Mouse (Mus musculus) G1E (cell line): Measurements from ENCODE around the gene Sv2b. TPM values are rescaled to one million over a fixed set of nuclear protein-coding genes. Genes with fewer than 3 reads are reported as not detected.

ENCODE experiments used
- ATAC-seq: 2 replicates; pipeline ENCODE4 v1.8.0; 2016; ENCODE audit warnings: mild to moderate bottlenecking; ENCODE audit not compliant: insufficient number of reproducible peaks, poor library complexity, low FRiP score, severe bottlenecking; ENCODE audit errors: extremely low read depth
- DNase-seq: peaks from one replicate; pipeline ENCODE4 v3.0.0; 2012; ENCODE audit warnings: low spot score
- H3K27me3 ChIP-seq: 2 replicates; pipeline ENCODE4 v1.6.1; 2012; ENCODE audit warnings: mild to moderate bottlenecking, low read length, inconsistent platforms; ENCODE audit not compliant: insufficient read depth
- H3K36me3 ChIP-seq: replicated peaks from 2 replicates; pipeline ENCODE3; 2012; ENCODE audit warnings: mild to moderate bottlenecking, inconsistent platforms
- H3K4me1 ChIP-seq: 2 replicates; pipeline ENCODE4 v1.6.1; 2012; ENCODE audit warnings: low read depth, low read length, inconsistent platforms, mixed read lengths; ENCODE audit not compliant: insufficient read depth
- H3K4me3 ChIP-seq: 2 replicates; pipeline ENCODE4 v1.5.1; 2012; ENCODE audit warnings: low read depth, mild to moderate bottlenecking, inconsistent platforms, low read length, moderate library complexity, mixed read lengths
- H3K9me3 ChIP-seq: replicated peaks from 2 replicates; pipeline ENCODE4 v1.6.1; 2012; ENCODE audit warnings: inconsistent platforms
- CTCF ChIP-seq: IDR thresholded peaks from 2 replicates; pipeline ENCODE4 v1.5.1; 2012; ENCODE audit warnings: low read depth, low read length, inconsistent platforms, mixed read lengths
- GATA1 ChIP-seq: IDR thresholded peaks from 2 replicates; pipeline ENCODE4 v1.6.1; 2012; ENCODE audit warnings: borderline replicate concordance, low read length, inconsistent platforms, mixed read lengths
- GATA2 ChIP-seq: IDR thresholded peaks from 2 replicates; pipeline ENCODE4 v1.6.1; 2012; ENCODE audit warnings: low read depth, low read length, inconsistent platforms, borderline replicate concordance
- POLR2AphosphoS5 ChIP-seq: IDR thresholded peaks from 2 replicates; pipeline ENCODE4 v1.6.1; 2012; ENCODE audit warnings: low read depth, low read length, inconsistent platforms; ENCODE audit not compliant: insufficient replicate concordance
- TAL1 ChIP-seq: conservative IDR thresholded peaks from 2 replicates; pipeline ENCODE4 v1.6.1; 2012; ENCODE audit warnings: low read depth, low read length, inconsistent platforms, mixed read lengths
- polyA plus RNA-seq: library from polyadenylated mRNA; stranded (reverse); fragments of >175 nt; gene quantifications from 2 replicates; pipeline ENCODE4 v1.2.3, GENCODE M21; 2012
- total RNA-seq, 2 experiments: library from RNA; stranded (forward) in 1 of 2; stranded (reverse) in 1 of 2; fragments of 200-1000 nt in 1 of 2; fragments of >200 nt in 1 of 2; fragmentation: Nextera tagmentation in 1 of 2; gene quantifications; 2 replicates each; pipeline ENCODE4 v1.2.3; 2014 to 2017

Sv2b gene
- total and polyA plus RNA-seq, 3 experiments = 0.16 TPM; not detected in 2

DNA sequence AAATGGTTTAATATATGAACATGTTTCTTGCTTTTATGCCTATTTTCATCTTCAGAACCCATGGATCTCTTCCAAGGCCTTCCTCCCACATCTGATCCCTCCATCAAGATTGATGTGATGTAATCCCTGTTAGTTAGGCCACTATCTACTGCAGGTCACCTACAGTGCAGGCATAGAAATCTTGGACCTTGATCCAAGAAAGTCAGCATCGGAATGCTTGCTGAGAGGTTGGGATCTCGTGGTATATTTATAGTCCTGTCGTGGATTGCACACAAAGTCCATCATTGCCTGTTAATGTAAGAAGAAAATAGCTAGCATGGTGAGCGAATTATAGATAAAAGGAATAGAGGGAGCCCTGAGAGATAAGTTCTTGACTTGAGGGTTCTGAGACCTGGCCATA is 223.6 kb downstream of the Sv2b start:
- H3K9me3 ChIP-seq = peaks cover 3% of the 10 kb centered on the region
- H3K4me1 ChIP-seq = no peaks in the 10 kb centered on the region
- no peaks in the 10 kb centered on the region for H3K36me3 ChIP-seq
- no peaks in the 10 kb centered on the region for H3K27me3 ChIP-seq
- no peak overlapping the region for H3K4me3 ChIP-seq
- TF ChIP-seq CTCF = no peak
- no peak for DNase-seq
- ATAC-seq = no peak

DNA sequence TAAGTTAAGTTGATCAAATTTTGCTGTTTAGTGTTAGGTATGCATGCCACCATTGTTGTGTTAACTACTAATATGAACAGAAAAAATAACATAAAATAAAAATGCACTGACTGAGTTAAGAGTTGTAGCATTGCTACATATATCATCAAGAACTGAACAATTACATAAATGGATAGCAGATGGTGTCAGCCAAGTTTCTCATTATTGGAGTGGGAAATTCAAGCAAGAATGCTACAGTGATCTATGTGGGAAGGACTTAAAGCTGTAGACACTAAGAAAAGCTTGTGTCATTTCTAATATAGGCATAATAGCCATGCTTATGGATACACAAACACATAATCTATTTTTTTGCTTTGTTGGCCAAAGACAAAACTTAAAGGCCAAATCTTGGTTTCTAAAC is 228.9 kb downstream of the Sv2b start:
- H3K27me3 ChIP-seq = no peaks in the 10 kb centered on the region
- no peaks in the 10 kb centered on the region for H3K4me1 ChIP-seq
- DNase-seq (no peak), ATAC-seq (no peak)
- H3K4me3 ChIP-seq = no peak overlapping the region
- no peaks in the 10 kb centered on the region for H3K9me3 ChIP-seq
- TF ChIP-seq GATA1 (no peak), GATA2 (no peak), CTCF (no peak), TAL1 (no peak), POLR2AphosphoS5 (no peak)
- no peaks in the 10 kb centered on the region for H3K36me3 ChIP-seq

DNA sequence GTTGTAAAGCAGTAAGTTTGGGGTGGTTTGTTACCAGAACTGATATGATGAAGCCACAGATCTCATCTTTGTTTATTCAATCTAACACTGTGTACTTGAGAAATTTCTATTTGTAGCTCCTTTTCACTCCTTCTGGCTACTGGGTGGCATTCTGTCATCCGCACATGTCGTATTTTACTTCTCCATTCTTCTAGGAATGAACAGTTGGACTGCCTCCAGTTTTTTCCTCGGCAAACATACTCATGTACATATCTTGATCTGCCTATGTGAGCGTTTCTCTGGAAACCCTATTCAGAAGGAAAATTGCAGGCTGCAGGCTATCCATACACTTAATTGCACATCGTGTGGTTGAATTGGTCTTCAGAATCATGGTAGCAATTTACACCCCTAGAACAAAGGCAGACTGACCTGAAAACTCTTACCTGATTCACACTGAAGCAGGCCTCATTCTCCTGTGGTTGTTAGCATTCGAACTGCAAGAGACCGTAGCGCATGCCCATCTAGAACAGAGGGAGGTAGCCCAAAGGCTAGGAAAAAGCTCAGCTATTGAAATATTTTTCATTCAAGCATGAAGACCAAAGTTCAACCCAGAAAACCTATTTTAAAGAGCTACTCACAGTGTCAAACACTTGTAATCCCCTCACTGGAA is 231.4 kb downstream of the Sv2b start:
- H3K4me3 ChIP-seq = no peak overlapping the region
- no peak for ATAC-seq
- no peaks in the 10 kb centered on the region for H3K4me1 ChIP-seq
- no peak for TF ChIP-seq POLR2AphosphoS5
- TF ChIP-seq GATA1 = no peak
- TF ChIP-seq CTCF = no peak
- TF ChIP-seq TAL1 = no peak
- no peak for TF ChIP-seq GATA2
- H3K9me3 ChIP-seq = no peaks in the 10 kb centered on the region
- no peak for DNase-seq
- no peaks in the 10 kb centered on the region for H3K27me3 ChIP-seq
- no peaks in the 10 kb centered on the region for H3K36me3 ChIP-seq

Other genes with a start within 250 kb of the Sv2b start
- gene Akap13, start 146.3 kb upstream of the Sv2b start, total RNA-seq (2014; fragmentation: Nextera tagmentation) = 25.5 and 123 TPM in 2 replicates
- 47.0 and 50.4 TPM in 2 replicates for gene Akap13, start 146.3 kb upstream of the Sv2b start, total RNA-seq (2017)
- 2.1 and 2.8 TPM in 2 replicates for gene Akap13, start 146.3 kb upstream of the Sv2b start, polyA plus RNA-seq